Mouse (Mus musculus) MEL (cell line): ENCODE results near the gene Svs1.
A peak's percentile ranks its signal among the peaks of the same experiment; 100 is the strongest.

Experiments
- CTCF ChIP-seq, 3 experiments: IDR thresholded peaks in 2 of 3; conservative IDR thresholded peaks in 1 of 3; 2 replicates each; pipeline ENCODE4 v1.5.1; 2011 to 2012; ENCODE audit warnings: low read length in 3 of 3, low read depth in 2 of 3, mild to moderate bottlenecking in 2 of 3, improper control_type of control experiment in 1 of 3, inconsistent platforms in 1 of 3, mixed read lengths in 1 of 3, moderate library complexity in 1 of 3; ENCODE audit not compliant: control insufficient read depth in 1 of 3, insufficient read depth in 1 of 3, poor library complexity in 1 of 3, severe bottlenecking in 1 of 3
- EP300 ChIP-seq, 2 experiments: IDR thresholded peaks; 2 replicates each; pipeline ENCODE4 v1.6.1; 2011; ENCODE audit warnings: improper control_type of control experiment in 2 of 2, low read length in 2 of 2, low read depth in 1 of 2, mild to moderate bottlenecking in 1 of 2
- ETS1 ChIP-seq: IDR thresholded peaks from 2 replicates; pipeline ENCODE4 v1.6.1; 2012; ENCODE audit warnings: low read depth, mild to moderate bottlenecking, inconsistent platforms, low read length, improper control_type of control experiment, moderate library complexity
- MAFK ChIP-seq: IDR thresholded peaks from 2 replicates; pipeline ENCODE4 v1.6.1; 2011; ENCODE audit warnings: low read depth, mild to moderate bottlenecking, low read length, improper control_type of control experiment, borderline replicate concordance
- MAX ChIP-seq: IDR thresholded peaks from 2 replicates; pipeline ENCODE4 v1.6.1; 2011; ENCODE audit warnings: low read length, improper control_type of control experiment
- MEF2A ChIP-seq: IDR thresholded peaks from 2 replicates; pipeline ENCODE4 v1.6.1; 2014; ENCODE audit warnings: low read depth, mild to moderate bottlenecking, inconsistent platforms, low read length, improper control_type of control experiment; ENCODE audit not compliant: poor library complexity, insufficient replicate concordance, severe bottlenecking; ENCODE audit errors: extremely low read depth
- MXI1 ChIP-seq: IDR thresholded peaks from 2 replicates; pipeline ENCODE4 v1.6.1; 2011; ENCODE audit warnings: mild to moderate bottlenecking, low read depth, low read length, improper control_type of control experiment
- POLR2A ChIP-seq, 2 experiments: IDR thresholded peaks; 2 replicates each; pipeline ENCODE4 v1.6.1; 2011 to 2012; ENCODE audit warnings: low read length in 2 of 2, mild to moderate bottlenecking in 2 of 2, control low read depth in 1 of 2, improper control_type of control experiment in 1 of 2, low read depth in 1 of 2, moderate library complexity in 1 of 2; ENCODE audit not compliant: control insufficient read depth in 1 of 2, insufficient read depth in 1 of 2, poor library complexity in 1 of 2
- POLR2AphosphoS5 ChIP-seq: IDR thresholded peaks from 2 replicates; pipeline ENCODE4 v1.6.1; 2012; ENCODE audit warnings: low read depth, borderline replicate concordance, mild to moderate bottlenecking, inconsistent platforms, low read length, moderate library complexity, mixed read lengths
- RAD21 ChIP-seq: IDR thresholded peaks from 2 replicates; pipeline ENCODE4 v1.6.1; 2011; ENCODE audit warnings: mild to moderate bottlenecking, low read depth, low read length, improper control_type of control experiment
- TAL1 ChIP-seq: IDR thresholded peaks from 2 replicates; pipeline ENCODE4 v1.6.1; 2012; ENCODE audit warnings: mild to moderate bottlenecking, inconsistent platforms, low read length, moderate library complexity, mixed read lengths

- TF ChIP-seq CTCF (IDR thresholded peaks at IDR 0.05 in 2 of 3, conservative IDR thresholded peaks at IDR 0.05 in 1 of 3; ENCODE audit: control insufficient read depth in 1 of 3, insufficient read depth in 1 of 3, low read depth in 2 of 3, low read length in 3 of 3, poor library complexity in 1 of 3, severe bottlenecking in 1 of 3) (peak in 2 of 3 experiments; percentile 6 to 16; a peak in 1 of 6 replicates), EP300 (IDR thresholded peaks at IDR 0.05; ENCODE audit: low read depth in 1 of 2, low read length in 2 of 2) (no peak), POLR2A (IDR thresholded peaks at IDR 0.05; ENCODE audit: control insufficient read depth in 1 of 2, insufficient read depth in 1 of 2, low read depth in 1 of 2, low read length in 2 of 2, poor library complexity in 1 of 2) (no peak), MEF2A (no peak), RAD21 (no peak), ETS1 (no peak), MAX (no peak), MAFK (no peak), MXI1 (no peak), TAL1 (no peak), POLR2AphosphoS5 (no peak)
Observed at GRCm38 (mm10) chr6:49009665-49010064, 23.0 kb downstream of the Svs1 start.
